Mouse (Mus musculus) heart, embryonic 14.5 days (tissue): ENCODE data around the gene Tmie. TPM values are rescaled to one million over a fixed set of nuclear protein-coding genes. Genes with fewer than 3 reads are reported as not detected.

ENCODE experiments used
- ATAC-seq: fragments of 200-750 bp; cut with Nextera tagmentation; 2 replicates; pipeline ENCODE4 v1.8.0; 2017; ENCODE audit warnings: low read depth, moderate TSS enrichment; ENCODE audit not compliant: insufficient number of reproducible peaks, insufficient read depth, low FRiP score
- H3K27ac ChIP-seq, 2 experiments: fragments of 200-500 bp in 1 of 2; fragments of 300-500 bp in 1 of 2; sonication (generic) in 1 of 2; replicated peaks in 1 of 2; 2 replicates each; pipeline ENCODE4 v1.5.1; 2012 to 2014; ENCODE audit warnings: low read depth in 2 of 2, low read length in 2 of 2, control low read depth in 1 of 2, mild to moderate bottlenecking in 1 of 2, mixed read lengths in 1 of 2; ENCODE audit not compliant: control insufficient read depth in 1 of 2, insufficient read depth in 1 of 2
- H3K27me3 ChIP-seq: fragments of 300-500 bp; sonication (generic); 2 replicates; pipeline ENCODE4 v1.6.1; 2014; ENCODE audit warnings: mild to moderate bottlenecking, low read length, control low read depth; ENCODE audit not compliant: control insufficient read depth, insufficient read depth
- H3K36me3 ChIP-seq: fragments of 300-500 bp; sonication (generic); 2 replicates; pipeline ENCODE4 v1.6.1; 2014; ENCODE audit warnings: mild to moderate bottlenecking, control low read depth, low read length, mixed read lengths; ENCODE audit not compliant: control insufficient read depth, insufficient read depth
- H3K4me1 ChIP-seq, 2 experiments: fragments of 200-500 bp in 1 of 2; fragments of 300-500 bp in 1 of 2; sonication (generic) in 1 of 2; 2 replicates each; pipeline ENCODE4 v1.6.1; 2012 to 2014; ENCODE audit warnings: low read length in 2 of 2, control low read depth in 1 of 2, mixed read lengths in 1 of 2; ENCODE audit not compliant: control insufficient read depth in 2 of 2, insufficient read depth in 2 of 2
- H3K4me2 ChIP-seq: fragments of 300-500 bp; sonication (generic); 2 replicates; pipeline ENCODE4 v1.6.1; 2014; ENCODE audit warnings: mild to moderate bottlenecking, low read length
- H3K4me3 ChIP-seq, 2 experiments: fragments of 200-500 bp in 1 of 2; fragments of 300-500 bp in 1 of 2; sonication (generic) in 1 of 2; 2 replicates each; pipeline ENCODE4 v1.5.1; 2012 to 2014; ENCODE audit warnings: low read length in 2 of 2, mild to moderate bottlenecking in 2 of 2, control low read depth in 1 of 2, low read depth in 1 of 2, moderate library complexity in 1 of 2; ENCODE audit not compliant: control insufficient read depth in 1 of 2, insufficient read depth in 1 of 2
- H3K9ac ChIP-seq: fragments of 300-500 bp; sonication (generic); 2 replicates; pipeline ENCODE4 v1.6.1; 2014; ENCODE audit warnings: mild to moderate bottlenecking, low read length
- H3K9me3 ChIP-seq: fragments of 300-500 bp; sonication (generic); 2 replicates; pipeline ENCODE4 v1.6.1; 2016; ENCODE audit warnings: low read length, control low read depth; ENCODE audit not compliant: control insufficient read depth
- WGBS: fragments of 180-500 bp; shearing (Covaris S2); extraction: QIAGEN DNeasy Blood & Tissue Kit; methylation state at CpG from one replicate; pipeline ENCODE4 v1.1.7; 2014; 5-methylcytosine and 5-hydroxymethylcytosine counted together
- polyA plus RNA-seq: library from polyadenylated mRNA; unstranded; fragments of >200 nt; fragmentation: Nextera tagmentation; extraction: Ambion mirVana; gene quantifications from 2 replicates; pipeline ENCODE4 v1.2.1, GENCODE M21; 2014

The Tmie gene
- polyA plus RNA-seq, 1 experiment from 2014 or later: 0.20 TPM

DNA sequence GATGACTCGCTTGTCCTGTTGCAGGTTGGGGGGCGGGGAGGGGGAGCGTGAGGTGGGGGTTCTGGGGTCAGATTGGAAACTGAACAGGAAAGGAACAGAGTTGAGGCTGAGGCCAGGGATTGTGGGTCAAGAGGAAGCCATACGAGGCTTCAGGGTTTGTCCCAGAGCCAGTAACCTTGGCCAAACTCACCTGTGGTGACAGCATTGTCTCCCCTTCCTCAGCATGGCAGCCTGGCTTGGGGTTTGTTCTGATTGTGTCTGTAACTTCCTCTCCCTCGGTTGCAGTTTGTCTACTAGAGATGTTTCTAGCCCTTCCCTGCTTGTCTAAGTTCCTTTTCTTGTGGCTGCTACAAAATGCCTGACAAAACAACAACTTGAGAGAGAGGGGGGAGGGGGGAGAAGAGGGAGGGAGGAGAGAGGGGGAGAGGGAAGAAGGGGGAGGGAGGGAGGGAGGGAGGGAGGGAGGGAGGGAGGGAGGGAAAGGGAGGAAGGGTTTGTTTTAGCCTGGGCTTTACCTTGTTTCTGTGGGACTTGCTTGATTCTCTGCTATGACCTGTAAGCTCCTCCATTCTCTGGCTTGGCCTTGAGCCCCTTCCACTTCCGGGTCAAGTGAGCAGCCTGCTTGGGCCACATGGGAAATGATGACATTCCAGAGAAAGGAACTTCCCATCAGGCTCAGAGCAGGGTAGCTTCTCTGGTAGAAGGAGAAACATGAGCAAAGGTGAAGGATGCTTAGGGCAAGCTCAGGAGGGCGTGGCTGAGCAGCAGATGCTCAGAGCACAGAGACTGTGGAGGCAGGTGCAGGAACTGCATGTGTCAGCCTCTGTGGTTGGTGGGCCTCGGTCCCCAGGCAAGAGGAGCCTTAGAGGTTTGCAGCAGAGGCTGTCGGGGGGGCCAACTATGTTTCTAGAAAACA, 7.7 kb upstream of the Tmie start:
- H3K27me3 ChIP-seq: no peaks in the 10 kb centered on the region
- ATAC-seq: no peak
- H3K27ac ChIP-seq: no peak overlapping the region
- H3K9ac ChIP-seq: no peak overlapping the region
- H3K4me1 ChIP-seq: peaks cover 0 to 4% of the 10 kb centered on the region in 2 experiments; a peak in 2 of 4 replicates
- 61% methylated on average over 9 of the region's 9 CpGs for WGBS
- H3K9me3 ChIP-seq: no peaks in the 10 kb centered on the region
- no peak overlapping the region for H3K4me2 ChIP-seq
- H3K36me3 ChIP-seq: no peaks in the 10 kb centered on the region
- no peak overlapping the region for H3K4me3 ChIP-seq

DNA sequence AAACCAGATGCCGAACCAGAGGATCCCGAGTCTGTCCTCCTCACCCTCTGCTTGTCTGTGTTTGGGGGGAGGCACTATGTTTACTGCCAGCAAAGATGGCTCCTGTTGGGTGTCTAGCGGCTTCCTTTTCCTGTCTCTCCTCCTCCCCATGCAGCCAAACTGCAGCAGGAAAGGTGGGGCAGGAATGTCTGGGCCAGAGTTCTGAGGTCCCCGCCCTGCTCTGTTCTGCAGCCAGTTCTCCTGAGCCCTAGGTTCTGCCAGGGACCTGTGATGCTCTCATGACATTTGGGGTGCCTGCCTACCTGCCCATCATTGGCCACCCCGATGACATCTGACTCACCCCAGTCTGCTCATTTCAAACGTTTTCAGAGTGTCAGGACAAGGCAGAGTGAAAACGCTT, 2.0 kb upstream of the Tmie start:
- Histone ChIP-seq H3K9ac (no peak overlapping the region), H3K27ac (no peak overlapping the region), H3K27me3 (peaks cover 8% of the 10 kb centered on the region), H3K9me3 (no peaks in the 10 kb centered on the region), H3K4me3 (no peak overlapping the region), H3K36me3 (no peaks in the 10 kb centered on the region), H3K4me1 (peaks cover 20 to 28% of the 10 kb centered on the region in 2 experiments), H3K4me2 (no peak overlapping the region)
- no peak for ATAC-seq
- 69% methylated on average over 7 of the region's 7 CpGs for WGBS

DNA sequence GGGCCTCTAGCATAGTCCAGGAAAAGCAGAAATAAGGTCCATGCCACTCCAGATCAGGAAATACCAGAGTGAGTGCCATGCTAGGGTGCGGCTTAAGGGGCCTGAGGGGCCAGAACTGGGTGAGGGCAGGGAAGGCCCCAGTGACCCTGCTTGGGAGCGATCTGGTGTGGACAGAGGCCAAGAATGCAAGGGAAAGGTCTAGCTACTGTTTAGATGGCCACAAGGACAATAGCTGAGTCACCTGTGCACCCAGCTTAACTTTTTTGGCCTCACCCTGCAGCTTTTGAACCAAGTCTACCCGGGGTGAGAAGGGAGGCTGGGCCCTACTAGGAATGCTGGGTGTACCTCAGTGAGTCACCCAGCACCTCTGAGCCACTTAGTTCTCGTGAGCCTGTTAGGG, 859 bp upstream of the Tmie start:
- Histone ChIP-seq H3K4me3 (peak overlapping the region in 1 of 2 experiments; percentile 67; a peak in 2 of 4 replicates), H3K4me1 (peaks cover 20 to 28% of the 10 kb centered on the region in 2 experiments), H3K36me3 (no peaks in the 10 kb centered on the region), H3K9me3 (no peaks in the 10 kb centered on the region), H3K27me3 (peaks cover 8% of the 10 kb centered on the region), H3K27ac (no peak overlapping the region), H3K4me2 (peak overlapping the region; percentile 95), H3K9ac (peak overlapping the region; percentile 71; the same call in 1 of the 2 replicates)
- no peak for ATAC-seq
- WGBS: 67% methylated on average over 4 of the region's 4 CpGs

DNA sequence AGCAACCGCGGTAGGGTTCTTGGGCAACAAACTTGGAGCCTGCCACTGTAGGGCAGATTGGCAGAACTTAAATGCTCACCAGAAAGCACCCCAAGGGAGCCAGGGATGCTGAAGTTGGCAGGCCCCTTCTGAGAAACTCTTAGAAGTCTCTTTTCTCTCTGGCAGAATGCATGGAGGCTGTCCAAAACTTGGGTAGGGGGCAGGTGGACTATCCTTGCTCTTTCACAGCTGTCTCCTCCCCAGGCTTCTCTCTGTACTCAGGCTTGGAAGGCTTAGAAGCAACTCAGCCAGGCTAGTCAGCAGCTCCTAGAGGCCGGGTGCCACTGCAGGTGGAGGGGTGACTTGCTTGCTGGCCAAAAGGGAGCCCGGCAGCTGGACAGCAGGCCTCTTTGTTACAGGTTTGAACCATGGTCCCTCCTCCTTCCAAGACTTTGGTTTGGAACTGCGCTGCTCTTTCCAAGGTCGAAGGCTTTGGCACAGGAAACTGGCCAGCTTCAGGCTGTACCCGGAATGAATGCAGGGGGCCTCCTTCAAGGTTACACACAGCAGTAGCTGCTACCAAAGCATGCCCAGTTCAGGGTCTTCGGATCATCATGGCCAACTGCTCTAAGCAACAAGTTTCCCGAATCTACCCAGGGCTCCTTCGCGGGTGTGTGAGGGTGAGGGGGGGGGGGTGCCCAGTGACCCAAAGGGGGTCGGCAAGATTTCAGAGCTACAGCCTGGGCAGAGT, 557 bp downstream of the Tmie start, which contains the start of gene Als2cl:
TSS of gene Als2cl (plus strand) at position 680 of the 730 bp plus-strand sequence.
- H3K4me3 ChIP-seq: peak within 1 kb of the TSS; percentile 53 to 67
- H3K36me3 ChIP-seq: no peaks in the 10 kb centered on the region
- peak; percentile 20; the same call in 1 of the 2 replicates for ATAC-seq
- peaks cover 22 to 28% of the 10 kb centered on the region in 2 experiments for H3K4me1 ChIP-seq
- H3K4me2 ChIP-seq: peak within 1 kb of the TSS; percentile 95
- H3K27me3 ChIP-seq: peaks cover 12% of the 10 kb centered on the region
- peak within 1 kb of the TSS in 1 of 2 experiments; percentile 7; a peak in 1 of 4 replicates for H3K27ac ChIP-seq
- no peaks in the 10 kb centered on the region for H3K9me3 ChIP-seq
- H3K9ac ChIP-seq: peak within 1 kb of the TSS; percentile 71
- 16% methylated on average over 12 of the region's 12 CpGs for WGBS

DNA sequence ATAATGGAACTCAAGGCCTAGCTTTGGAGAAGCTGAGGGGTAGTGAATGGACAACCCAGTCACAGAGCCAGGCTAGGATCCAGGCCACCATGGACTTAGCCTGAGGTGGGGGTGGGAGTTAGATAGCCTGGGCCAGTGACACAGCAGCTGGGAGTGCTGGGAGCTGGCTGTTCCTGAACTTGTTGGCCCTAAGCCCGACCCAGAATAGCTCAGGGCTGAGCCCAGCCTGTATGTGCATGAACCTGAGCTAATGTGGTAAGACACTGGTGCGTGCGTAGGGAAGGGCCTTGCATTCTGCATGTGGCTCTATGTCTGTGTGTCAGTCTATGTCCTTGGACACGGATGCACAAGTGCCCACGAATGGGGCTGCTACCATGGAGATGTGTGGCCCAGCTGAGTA, 2.0 kb downstream of the Tmie start:
- Histone ChIP-seq H3K27ac (peak overlapping the region; percentile 3 to 54; a peak in 2 of 4 replicates), H3K4me3 (no peak overlapping the region), H3K4me1 (peaks cover 22 to 34% of the 10 kb centered on the region in 2 experiments), H3K27me3 (peaks cover 27% of the 10 kb centered on the region), H3K9ac (no peak overlapping the region), H3K36me3 (no peaks in the 10 kb centered on the region), H3K4me2 (no peak overlapping the region), H3K9me3 (no peaks in the 10 kb centered on the region)
- 49% methylated on average over 5 of the region's 5 CpGs for whole genome bisulfite sequencing
- peak; percentile 37; the same call in 1 of the 2 replicates for ATAC-seq

DNA sequence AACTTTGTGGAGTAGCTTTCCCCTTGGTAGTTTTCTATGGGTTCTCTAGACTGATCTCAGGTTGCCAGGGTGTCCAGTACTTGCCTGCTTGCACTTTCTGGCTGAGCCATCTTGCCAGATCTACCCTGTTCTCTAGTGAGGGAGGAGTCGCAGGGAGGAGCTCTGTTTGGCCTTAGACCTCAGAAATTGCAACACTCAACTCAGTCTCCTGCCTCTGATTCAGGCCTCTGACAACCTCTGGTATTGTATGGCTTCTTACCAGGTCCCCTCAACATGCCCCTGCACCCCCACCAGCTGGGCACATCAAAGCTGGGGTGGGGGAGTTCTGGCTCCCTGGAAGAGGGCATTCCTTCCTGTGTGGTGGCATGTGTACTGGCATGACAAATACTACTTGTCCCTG, 2.6 kb downstream of the Tmie start:
- H3K27me3 ChIP-seq: peaks cover 32% of the 10 kb centered on the region
- 84% methylated on average over 1 of the region's 1 CpGs for WGBS

DNA sequence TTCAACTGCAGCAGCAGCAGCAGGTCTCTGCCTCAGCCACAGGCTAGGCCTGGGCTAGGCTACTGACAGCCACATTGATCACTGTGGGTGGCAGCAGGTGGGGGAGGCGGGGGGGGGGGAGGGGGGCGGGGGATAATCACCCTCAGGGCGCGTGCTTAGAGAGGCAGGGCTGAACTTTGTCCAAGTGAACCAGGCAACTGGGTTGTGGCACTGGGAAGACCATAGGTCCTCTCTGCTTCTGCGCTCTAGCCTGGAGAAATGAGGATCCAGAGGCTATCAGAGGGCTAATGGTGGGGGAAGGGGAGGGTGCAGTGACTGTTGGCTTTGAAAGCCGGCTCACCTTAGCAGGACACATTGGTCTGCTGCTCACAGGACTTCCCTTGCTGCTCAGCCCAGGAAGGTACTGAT, 4.6 kb downstream of the Tmie start:
- no peak overlapping the region for H3K9ac ChIP-seq
- H3K4me2 ChIP-seq: no peak overlapping the region
- 50% methylated on average over 4 of the region's 6 CpGs for WGBS
- H3K27me3 ChIP-seq: peaks cover 26% of the 10 kb centered on the region
- no peak for ATAC-seq
- H3K36me3 ChIP-seq: no peaks in the 10 kb centered on the region
- H3K9me3 ChIP-seq: no peaks in the 10 kb centered on the region
- H3K27ac ChIP-seq: no peak overlapping the region
- peaks cover 18 to 29% of the 10 kb centered on the region in 2 experiments for H3K4me1 ChIP-seq
- no peak overlapping the region for H3K4me3 ChIP-seq

More for the DNA sequence above, 2.6 kb downstream of the Tmie start:
- Histone ChIP-seq H3K27ac (peak overlapping the region; percentile 3 to 54; a peak in 1 of 4 replicates), H3K4me2 (no peak overlapping the region), H3K36me3 (no peaks in the 10 kb centered on the region), H3K9ac (no peak overlapping the region), H3K9me3 (no peaks in the 10 kb centered on the region), H3K4me1 (peaks cover 21 to 34% of the 10 kb centered on the region in 2 experiments), H3K4me3 (no peak overlapping the region)
- no peak for ATAC-seq
